Mouse (Mus musculus) neural tube, embryonic 11.5 days (tissue): ENCODE data around the gene Gm20695. TPM values are rescaled to one million over a fixed set of nuclear protein-coding genes. Genes with fewer than 3 reads are reported as not detected.

Experiments used
- ATAC-seq: fragments of 200-750 bp; cut with Nextera tagmentation; 2 replicates; pipeline ENCODE4 v1.8.0; 2017; ENCODE audit warnings: moderate number of reproducible peaks, mild to moderate bottlenecking, moderate TSS enrichment, moderate library complexity; ENCODE audit not compliant: insufficient read depth, low FRiP score, low TSS enrichment
- DNase-seq: peaks from one replicate; pipeline ENCODE4 v3.0.0-alpha.2; 2015; ENCODE audit warnings: low spot score
- H3K27ac ChIP-seq: fragments of 300-500 bp; sonication (generic); 2 replicates; pipeline ENCODE4 v1.5.1; 2014; ENCODE audit warnings: low read depth, mild to moderate bottlenecking, low read length
- H3K27me3 ChIP-seq: fragments of 300-500 bp; sonication (generic); 2 replicates; pipeline ENCODE4 v1.6.1; 2014; ENCODE audit warnings: mild to moderate bottlenecking, low read length, mixed read lengths; ENCODE audit not compliant: control insufficient read depth, insufficient read depth
- H3K36me3 ChIP-seq: fragments of 300-500 bp; sonication (generic); 2 replicates; pipeline ENCODE4 v1.6.1; 2014; ENCODE audit warnings: mild to moderate bottlenecking, low read length, moderate library complexity, mixed read lengths; ENCODE audit not compliant: control insufficient read depth, insufficient read depth
- H3K4me1 ChIP-seq: fragments of 300-500 bp; sonication (generic); 2 replicates; pipeline ENCODE4 v1.6.1; 2014; ENCODE audit warnings: low read length, mixed read lengths; ENCODE audit not compliant: control insufficient read depth, insufficient read depth
- H3K4me2 ChIP-seq: fragments of 300-500 bp; sonication (generic); 2 replicates; pipeline ENCODE4 v1.6.1; 2014; ENCODE audit warnings: low read depth, mild to moderate bottlenecking, moderate library complexity
- H3K4me3 ChIP-seq: fragments of 300-500 bp; sonication (generic); 2 replicates; pipeline ENCODE4 v1.5.1; 2014; ENCODE audit warnings: low read depth, low read length
- H3K9ac ChIP-seq: fragments of 300-500 bp; sonication (generic); 2 replicates; pipeline ENCODE4 v1.6.1; 2014; ENCODE audit warnings: mild to moderate bottlenecking, low read length
- H3K9me3 ChIP-seq: fragments of 300-500 bp; sonication (generic); 2 replicates; pipeline ENCODE4 v1.6.1; 2016; ENCODE audit warnings: low read length; ENCODE audit not compliant: control insufficient read depth
- WGBS: fragments of 180-500 bp; shearing (Covaris S2); extraction: QIAGEN DNeasy Blood & Tissue Kit; methylation state at CpG from one replicate; pipeline ENCODE4 v1.1.7; 2014; 5-methylcytosine and 5-hydroxymethylcytosine counted together
- microRNA-seq: library from miRNA; unstranded; fragments of <30 nt; microRNA quantifications from one replicate; pipeline ENCODE4, GENCODE M21; 2016
- polyA plus RNA-seq: library from polyadenylated mRNA; unstranded; fragments of >200 nt; fragmentation: Nextera tagmentation; extraction: Ambion mirVana; gene quantifications from 2 replicates; pipeline ENCODE4 v1.2.1, GENCODE M21; 2014

The Gm20695 gene
- polyA plus RNA-seq, 1 experiment from 2014 or later = not detected

- Histone ChIP-seq H3K36me3 (no peaks in the 10 kb centered on the region), H3K9ac (no peak overlapping the region), H3K4me2 (no peak overlapping the region), H3K27me3 (no peaks in the 10 kb centered on the region), H3K9me3 (no peaks in the 10 kb centered on the region), H3K27ac (no peak overlapping the region), H3K4me1 (no peaks in the 10 kb centered on the region), H3K4me3 (no peak overlapping the region)
- DNase-seq = no peak
- 91% methylated on average over 1 of the region's 1 CpGs for WGBS
- no peak for ATAC-seq
Observed at GRCm38 (mm10) chr16:3951141-3951540, 66.7 kb downstream of the Gm20695 start.

- Histone ChIP-seq H3K27me3 (no peaks in the 10 kb centered on the region), H3K27ac (no peak overlapping the region), H3K4me1 (no peaks in the 10 kb centered on the region), H3K9ac (no peak overlapping the region), H3K9me3 (no peaks in the 10 kb centered on the region), H3K4me2 (no peak overlapping the region), H3K36me3 (no peaks in the 10 kb centered on the region), H3K4me3 (no peak overlapping the region)
- WGBS = 88% methylated on average over 6 of the region's 6 CpGs
- no peak for ATAC-seq
- no peak for DNase-seq
Observed at GRCm38 (mm10) chr16:3956369-3956768, 71.9 kb downstream of the Gm20695 start.

GRCm38 (mm10) chr16:3959261-3959660 lies 74.8 kb downstream of the Gm20695 start:
- WGBS = 79% methylated on average over 2 of the region's 2 CpGs
- no peak for DNase-seq
- Histone ChIP-seq H3K9me3 (no peaks in the 10 kb centered on the region), H3K4me2 (no peak overlapping the region), H3K9ac (no peak overlapping the region), H3K27me3 (no peaks in the 10 kb centered on the region), H3K4me1 (no peaks in the 10 kb centered on the region), H3K27ac (no peak overlapping the region), H3K36me3 (no peaks in the 10 kb centered on the region), H3K4me3 (no peak overlapping the region)
- no peak for ATAC-seq

- ATAC-seq = no peak
- H3K4me2 ChIP-seq = no peak overlapping the region
- no peaks in the 10 kb centered on the region for H3K9me3 ChIP-seq
- no peaks in the 10 kb centered on the region for H3K27me3 ChIP-seq
- H3K4me3 ChIP-seq = no peak overlapping the region
- no peak overlapping the region for H3K9ac ChIP-seq
- no peaks in the 10 kb centered on the region for H3K36me3 ChIP-seq
- no peak overlapping the region for H3K27ac ChIP-seq
- DNase-seq = no peak
- no peaks in the 10 kb centered on the region for H3K4me1 ChIP-seq
- WGBS = 82% methylated on average over 10 of the region's 10 CpGs
Observed at GRCm38 (mm10) chr16:3964990-3965389, 80.5 kb downstream of the Gm20695 start.

GRCm38 (mm10) chr16:3965534-3965933 lies 81.1 kb downstream of the Gm20695 start:
- H3K27me3 ChIP-seq = no peaks in the 10 kb centered on the region
- no peaks in the 10 kb centered on the region for H3K9me3 ChIP-seq
- 76% methylated on average over 3 of the region's 3 CpGs for WGBS
- no peaks in the 10 kb centered on the region for H3K4me1 ChIP-seq
- no peaks in the 10 kb centered on the region for H3K36me3 ChIP-seq
- no peak overlapping the region for H3K4me2 ChIP-seq
- DNase-seq (no peak), ATAC-seq (no peak)
- H3K4me3 ChIP-seq = no peak overlapping the region
- H3K27ac ChIP-seq = no peak overlapping the region
- no peak overlapping the region for H3K9ac ChIP-seq

Small RNA genes within 50 kb of the gene (microRNA-seq; reads per million reads assigned to microRNA genes)
- not detected for gene Gm23493

Other genes starting within 250 kb of the Gm20695 start
- 0.07 TPM in 1 of 2 replicates, not detected in the other for gene Mefv, start 166.6 kb upstream of the Gm20695 start, polyA plus RNA-seq
- 26.7 and 27.7 TPM in 2 replicates for gene Zfp263, start 140.6 kb upstream of the Gm20695 start, polyA plus RNA-seq
- not detected in 2 replicates for gene Olfr15, start 53.8 kb upstream of the Gm20695 start, polyA plus RNA-seq
- 1.1 and 1.3 TPM in 2 replicates for gene Zfp174, start 37.4 kb upstream of the Gm20695 start, polyA plus RNA-seq
- 66.2 and 66.5 TPM in 2 replicates for gene Naa60, start 12.3 kb upstream of the Gm20695 start, polyA plus RNA-seq
- gene Zfp597, start 87 bp upstream of the Gm20695 start, polyA plus RNA-seq = 9.5 and 9.6 TPM in 2 replicates
- 3.5 and 5.5 TPM in 2 replicates for gene 1700037C18Rik, start 24.0 kb downstream of the Gm20695 start, polyA plus RNA-seq
- gene Cluap1, start 24.2 kb downstream of the Gm20695 start, polyA plus RNA-seq = 23.3 and 25.2 TPM in 2 replicates
- gene Nlrc3, start 92.0 kb downstream of the Gm20695 start, polyA plus RNA-seq = 0.92 and 1.1 TPM in 2 replicates
- gene Slx4, start 119.1 kb downstream of the Gm20695 start, polyA plus RNA-seq = 31.2 and 35.4 TPM in 2 replicates
- 6.1 and 6.8 TPM in 2 replicates for gene Dnase1, start 152.3 kb downstream of the Gm20695 start, polyA plus RNA-seq
- 83.7 and 85.7 TPM in 2 replicates for gene Trap1, start 193.2 kb downstream of the Gm20695 start, polyA plus RNA-seq